Mouse (Mus musculus): ENCODE results near the gene Faim2.

GRCm38 (mm10) chr15:99455415-99455814 lies 72.5 kb downstream of the Faim2 start:
- TF ChIP-seq POLR2A (IDR thresholded peaks at IDR 0.05; ENCODE audit: extremely low read depth, insufficient read depth, low read length) (no peak), CTCF (IDR thresholded peaks at IDR 0.05; ENCODE audit: low read depth, low read length) (no peak)
